Mouse (Mus musculus): ENCODE measurements around the gene Rnf43. TPM values are rescaled to one million over a fixed set of nuclear protein-coding genes. Genes with fewer than 3 reads are reported as not detected.

Rnf43 gene
- total RNA-seq, 2 experiments from 2014 or later: 1.6 to 2.8 TPM

- DNase-seq (ENCODE audit: extremely low spot score in 1 of 2, low spot score in 1 of 2): peak; percentile 88 to 92
These were observed 74.7 kb downstream of the Rnf43 start, which contains the start of gene Supt4a for GRCm38 (mm10) chr11:87737175-87737740. Gene Supt4a (plus strand): TSS chr11:87737552.

GRCm38 (mm10) chr11:87743691-87744090 is 81.2 kb downstream of the Rnf43 start:
- DNase-seq (ENCODE audit: extremely low spot score in 1 of 2, low spot score in 1 of 2): no peak

GRCm38 (mm10) chr11:87744964-87745363 is 82.4 kb downstream of the Rnf43 start:
- no peak for DNase-seq (ENCODE audit: extremely low spot score in 1 of 2, low spot score in 1 of 2)

GRCm38 (mm10) chr11:87745632-87746555 is 83.4 kb downstream of the Rnf43 start:
- DNase-seq (ENCODE audit: extremely low spot score in 1 of 2, low spot score in 1 of 2): no peak

- no peak for DNase-seq (ENCODE audit: extremely low spot score in 1 of 2, low spot score in 1 of 2)
These were observed 84.8 kb downstream of the Rnf43 start for GRCm38 (mm10) chr11:87747312-87747711.

GRCm38 (mm10) chr11:87747716-87748115 is 85.2 kb downstream of the Rnf43 start:
- DNase-seq (ENCODE audit: extremely low spot score in 1 of 2, low spot score in 1 of 2): no peak

- no peak for DNase-seq (ENCODE audit: extremely low spot score in 1 of 2, low spot score in 1 of 2)
These were observed 85.9 kb downstream of the Rnf43 start for GRCm38 (mm10) chr11:87748132-87749119.

- no peak for DNase-seq (ENCODE audit: extremely low spot score in 1 of 2, low spot score in 1 of 2)
These were observed 86.9 kb downstream of the Rnf43 start for GRCm38 (mm10) chr11:87749192-87750042.

- DNase-seq (ENCODE audit: extremely low spot score in 1 of 2, low spot score in 1 of 2): no peak
These were observed 87.5 kb downstream of the Rnf43 start for GRCm38 (mm10) chr11:87750043-87750421.

GRCm38 (mm10) chr11:87750521-87750920 is 88.0 kb downstream of the Rnf43 start:
- DNase-seq (ENCODE audit: extremely low spot score in 1 of 2, low spot score in 1 of 2): no peak

- DNase-seq (ENCODE audit: extremely low spot score in 1 of 2, low spot score in 1 of 2): no peak
These were observed 88.5 kb downstream of the Rnf43 start for GRCm38 (mm10) chr11:87751031-87751430.

- DNase-seq (ENCODE audit: extremely low spot score in 1 of 2, low spot score in 1 of 2): no peak
These were observed 89.0 kb downstream of the Rnf43 start for GRCm38 (mm10) chr11:87751491-87751966.

- no peak for DNase-seq (ENCODE audit: extremely low spot score in 1 of 2, low spot score in 1 of 2)
These were observed 89.8 kb downstream of the Rnf43 start for GRCm38 (mm10) chr11:87752307-87752706.

GRCm38 (mm10) chr11:87753255-87753654 is 90.7 kb downstream of the Rnf43 start:
- no peak for DNase-seq (ENCODE audit: extremely low spot score in 1 of 2, low spot score in 1 of 2)

GRCm38 (mm10) chr11:87753891-87754501 is 91.5 kb downstream of the Rnf43 start:
- no peak for DNase-seq (ENCODE audit: extremely low spot score in 1 of 2, low spot score in 1 of 2)

GRCm38 (mm10) chr11:87754603-87755002 is 92.1 kb downstream of the Rnf43 start:
- no peak for DNase-seq (ENCODE audit: extremely low spot score in 1 of 2, low spot score in 1 of 2)

GRCm38 (mm10) chr11:87755360-87756017 is 93.0 kb downstream of the Rnf43 start:
- no peak for DNase-seq (ENCODE audit: extremely low spot score in 1 of 2, low spot score in 1 of 2)

- DNase-seq (ENCODE audit: extremely low spot score in 1 of 2, low spot score in 1 of 2): no peak
These were observed 93.8 kb downstream of the Rnf43 start for GRCm38 (mm10) chr11:87756251-87756820.

Measured in layer of hippocampus, postnatal 25 days (tissue).